Mouse (Mus musculus) midbrain, postnatal 0 days (tissue): Measurements from ENCODE around the gene Fam92a. TPM values are rescaled to one million over a fixed set of nuclear protein-coding genes. Genes with fewer than 3 reads are reported as not detected.
"Not testable (repeated sequence)": the region's sequence is repeated elsewhere in the genome, so short reads cannot be mapped to it uniquely, and the experiment has no call there.

Source experiments
- ATAC-seq: fragments of 200-750 bp; cut with Nextera tagmentation; 2 replicates; pipeline ENCODE4 v1.8.0; 2017; ENCODE audit warnings: moderate number of reproducible peaks, mild to moderate bottlenecking, moderate TSS enrichment, moderate library complexity; ENCODE audit not compliant: low FRiP score
- DNase-seq: peaks from one replicate; pipeline ENCODE4 v3.0.0-alpha.2; 2015; ENCODE audit warnings: low spot score
- H3K27ac ChIP-seq: fragments of 300-500 bp; sonication (generic); 2 replicates; pipeline ENCODE4 v1.5.1; 2014; ENCODE audit warnings: low read depth, mild to moderate bottlenecking, low read length, mixed read lengths
- H3K27me3 ChIP-seq: fragments of 300-500 bp; sonication (generic); 2 replicates; pipeline ENCODE4 v1.6.1; 2014; ENCODE audit warnings: low read length, control low read depth, mixed read lengths; ENCODE audit not compliant: insufficient read depth
- H3K36me3 ChIP-seq: fragments of 300-500 bp; sonication (generic); 2 replicates; pipeline ENCODE4 v1.6.1; 2014; ENCODE audit warnings: low read length, control low read depth, mixed read lengths; ENCODE audit not compliant: insufficient read depth
- H3K4me1 ChIP-seq: fragments of 300-500 bp; sonication (generic); 2 replicates; pipeline ENCODE4 v1.6.1; 2014; ENCODE audit warnings: mild to moderate bottlenecking, control low read depth, antibody characterized with exemption, low read length, mixed read lengths; ENCODE audit not compliant: insufficient read depth
- H3K4me2 ChIP-seq: fragments of 300-500 bp; sonication (generic); 2 replicates; pipeline ENCODE4 v1.6.1; 2014; ENCODE audit warnings: low read depth, mild to moderate bottlenecking, low read length, mixed read lengths; ENCODE audit not compliant: poor library complexity, severe bottlenecking
- H3K4me3 ChIP-seq: fragments of 300-500 bp; sonication (generic); 2 replicates; pipeline ENCODE4 v1.5.1; 2014; ENCODE audit warnings: low read depth, mild to moderate bottlenecking, low read length, moderate library complexity
- H3K9ac ChIP-seq: fragments of 300-500 bp; sonication (generic); replicated peaks from 2 replicates; pipeline ENCODE4 v1.6.1; 2014; ENCODE audit warnings: mild to moderate bottlenecking, low read length, moderate library complexity, mixed read lengths; ENCODE audit not compliant: poor library complexity, severe bottlenecking
- H3K9me3 ChIP-seq: fragments of 300-500 bp; sonication (generic); 2 replicates; pipeline ENCODE4 v1.6.1; 2016; ENCODE audit warnings: low read length, control low read depth
- CTCF ChIP-seq: IDR thresholded peaks from 2 replicates; pipeline ENCODE4 v1.5.1; 2016; ENCODE audit warnings: antibody characterized with exemption, mild to moderate bottlenecking
- WGBS: fragments of 180-500 bp; shearing (Covaris S2); extraction: QIAGEN DNeasy Blood & Tissue Kit; methylation state at CpG from one replicate; pipeline ENCODE4 v1.1.7; 2014; 5-methylcytosine and 5-hydroxymethylcytosine counted together
- polyA plus RNA-seq: library from polyadenylated mRNA; unstranded; fragments of >200 nt; fragmentation: Nextera tagmentation; extraction: Ambion mirVana; gene quantifications from 2 replicates; pipeline ENCODE4 v1.2.1, GENCODE M21; 2015
- total RNA-seq: library from RNA; depleted of rRNA; stranded (reverse); fragments of >200 nt; gene quantifications from 2 replicates; pipeline ENCODE4 v1.2.3, GENCODE M21; 2014; rRNA removed

Gene Fam92a
- total RNA-seq = 76.0 and 79.8 TPM in 2 replicates
- 125 and 143 TPM in 2 replicates for polyA plus RNA-seq

- 0 out of 2 replicates have a peak, but pooled peaks cover 3% of the 10 kb centered on the region for H3K36me3 ChIP-seq
- H3K9ac ChIP-seq = peak within 1 kb of the TSS; percentile 99
- peak within 1 kb of the TSS; percentile 72 for H3K4me2 ChIP-seq
- DNase-seq = peak; percentile 80
- H3K27ac ChIP-seq = peak within 1 kb of the TSS; percentile 94
- H3K4me1 ChIP-seq = peaks cover 7% of the 10 kb centered on the region; the same call in 1 of the 2 replicates
- peak within 1 kb of the TSS; percentile 73 for H3K4me3 ChIP-seq
- ATAC-seq = peak; percentile 91
- 1% methylated on average over 67 of the region's 74 CpGs for WGBS
- no peak for TF ChIP-seq CTCF
- H3K9me3 ChIP-seq = no peaks in the 10 kb centered on the region
- no peaks in the 10 kb centered on the region for H3K27me3 ChIP-seq
Measured at GRCm38 (mm10) chr4:12171318-12172091, at the start of gene Fam92a. Gene Fam92a, minus strand, starts transcription at chr4:12172015.

GRCm38 (mm10) chr4:12178992-12179391 is 7.2 kb upstream of the Fam92a start:
- ATAC-seq = no peak; the same call in 1 of the 2 replicates
- Histone ChIP-seq H3K9ac (no peak overlapping the region), H3K4me3 (no peak overlapping the region), H3K9me3 (no peaks in the 10 kb centered on the region), H3K36me3 (no peaks in the 10 kb centered on the region), H3K27me3 (no peaks in the 10 kb centered on the region), H3K27ac (no peak overlapping the region), H3K4me1 (no peaks in the 10 kb centered on the region), H3K4me2 (no peak overlapping the region)
- TF ChIP-seq CTCF = no peak
- WGBS = 95% methylated on average over 10 of the region's 10 CpGs
- peak; percentile 32 for DNase-seq

DNA sequence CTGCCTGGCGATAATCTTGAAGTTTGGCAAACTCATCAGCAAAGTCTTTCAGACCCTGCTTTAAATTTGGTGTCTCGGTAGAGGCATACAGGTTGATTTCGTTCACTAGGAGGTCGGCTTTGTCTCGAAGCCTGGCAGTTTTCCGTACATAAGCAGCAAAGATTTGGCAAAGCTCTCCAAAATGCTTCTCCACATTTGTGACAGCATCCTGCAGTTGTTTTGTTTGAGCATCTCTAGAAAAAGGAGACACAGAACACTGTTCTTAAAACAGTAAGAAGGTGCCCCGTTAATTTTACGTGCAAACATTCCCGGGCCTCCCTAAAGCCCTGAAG is 863 bp downstream of the Fam92a start:
- WGBS = 11% methylated on average over 9 of the region's 9 CpGs
- Histone ChIP-seq H3K27ac (peak overlapping the region; percentile 94), H3K4me1 (peaks cover 7% of the 10 kb centered on the region; the same call in 1 of the 2 replicates), H3K4me2 (peak overlapping the region; percentile 72), H3K9ac (peak overlapping the region; percentile 99), H3K36me3 (0 out of 2 replicates have a peak, but pooled peaks cover 3% of the 10 kb centered on the region), H3K4me3 (peak overlapping the region; percentile 73), H3K9me3 (no peaks in the 10 kb centered on the region), H3K27me3 (no peaks in the 10 kb centered on the region)
- no peak for TF ChIP-seq CTCF
- no peak for DNase-seq
- ATAC-seq = no peak

DNA sequence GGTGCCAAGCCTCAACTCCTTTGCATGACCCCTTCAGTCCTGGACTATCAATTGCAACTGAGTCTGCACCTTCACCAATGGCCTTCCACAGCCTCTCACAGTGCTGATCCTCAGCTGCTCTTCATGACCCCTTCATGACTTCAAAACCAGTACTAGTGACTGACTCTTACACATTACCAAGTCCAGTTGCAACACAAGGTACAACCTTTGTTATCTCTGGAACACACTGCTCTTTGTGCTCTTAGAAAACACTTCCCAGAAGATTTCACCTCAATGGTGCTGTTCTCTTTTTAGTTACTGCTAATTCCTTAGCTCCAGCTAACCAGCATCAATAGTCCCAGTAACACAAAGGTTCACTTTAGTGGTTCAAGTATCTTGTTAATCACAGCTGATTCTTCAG is 24.2 kb downstream of the Fam92a start:
- ATAC-seq = no peak
- no peak overlapping the region for H3K4me2 ChIP-seq

GRCm38 (mm10) chr4:12141516-12141915 is 30.3 kb downstream of the Fam92a start:
- ATAC-seq, H3K27me3 ChIP-seq: not testable (repeated sequence)
- 88% methylated on average over 6 of the region's 7 CpGs for WGBS

More for the DNA sequence above, 24.2 kb downstream of the Fam92a start:
- Histone ChIP-seq H3K27me3 (no peaks in the 10 kb centered on the region), H3K9me3 (no peaks in the 10 kb centered on the region), H3K27ac (no peak overlapping the region), H3K9ac (no peak overlapping the region), H3K4me1 (no peaks in the 10 kb centered on the region), H3K4me3 (no peak overlapping the region), H3K36me3 (no peaks in the 10 kb centered on the region)
- TF ChIP-seq CTCF = no peak
- no peak for DNase-seq

DNA sequence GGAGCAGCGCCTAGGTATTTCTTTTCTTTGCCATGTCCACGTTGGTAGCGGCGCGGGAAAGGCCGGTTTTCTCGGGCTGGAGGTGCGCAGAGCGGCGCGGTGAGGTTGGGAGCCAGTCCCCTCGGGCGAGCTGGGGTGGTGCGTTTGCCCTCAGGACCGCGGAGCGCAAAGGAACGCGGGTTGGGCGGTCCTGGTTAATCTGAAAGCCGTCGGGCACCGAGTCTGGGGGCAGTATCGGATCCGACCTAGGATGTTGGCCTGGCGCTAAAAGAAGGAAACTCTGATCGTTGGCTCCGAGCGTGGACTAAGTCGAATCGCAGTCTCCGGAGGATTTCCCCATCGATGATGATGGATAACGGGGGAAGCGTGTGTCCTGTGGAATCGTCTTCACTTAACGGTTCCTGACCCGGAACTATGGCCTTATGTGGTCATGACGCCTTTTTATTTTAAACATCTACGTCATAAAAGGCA is 31.2 kb downstream of the Fam92a start:
- WGBS = 9% methylated on average over 20 of the region's 40 CpGs
- Histone ChIP-seq H3K4me2 (peak overlapping the region; percentile 29; the same call in 1 of the 2 replicates), H3K9ac (0 out of 2 replicates have a peak overlapping the region, but pooled peaks have one; percentile 33), H3K4me3 (peak overlapping the region; percentile 36)
- DNase-seq (peak; percentile 6), ATAC-seq (peak; percentile 85)
- not testable (repeated sequence) for H3K9me3 ChIP-seq, H3K4me1 ChIP-seq, H3K27ac ChIP-seq, H3K36me3 ChIP-seq, H3K27me3 ChIP-seq

More at GRCm38 (mm10) chr4:12141516-12141915, 30.3 kb downstream of the Fam92a start:
- not testable (repeated sequence) for DNase-seq, H3K4me1 ChIP-seq, H3K36me3 ChIP-seq, H3K4me3 ChIP-seq, H3K27ac ChIP-seq, H3K4me2 ChIP-seq, H3K9ac ChIP-seq, H3K9me3 ChIP-seq
